Mouse (Mus musculus) frontal cortex, adult 2 months (tissue): ENCODE measurements around the gene Rimbp2. TPM values are rescaled to one million over a fixed set of nuclear protein-coding genes. Genes with fewer than 3 reads are reported as not detected.

Source experiments
- polyA plus RNA-seq: library from polyadenylated mRNA; depleted of rRNA; stranded (reverse); fragments of >200 nt; gene quantifications from 2 replicates; pipeline ENCODE4 v1.2.3, GENCODE M21; 2012; rRNA removed

Gene Rimbp2
- polyA plus RNA-seq, 1 experiment = 100 TPM

Other genes with a start within 250 kb of the Rimbp2 start
- gene Stx2, start 55.1 kb upstream of the Rimbp2 start, polyA plus RNA-seq = 37.6 and 44.6 TPM in 2 replicates
- gene Ran, start 66.6 kb upstream of the Rimbp2 start, polyA plus RNA-seq = 132 and 137 TPM in 2 replicates
- 1.9 and 2.2 TPM in 2 replicates for gene Adgrd1, start 143.3 kb upstream of the Rimbp2 start, polyA plus RNA-seq